Mouse (Mus musculus): ENCODE data around the gene Btbd35f23. TPM values are rescaled to one million over a fixed set of nuclear protein-coding genes. Genes with fewer than 3 reads are reported as not detected.
"Not testable (repeated sequence)": the region's sequence is repeated elsewhere in the genome, so short reads cannot be mapped to it uniquely, and the experiment has no call there.

Btbd35f23 gene
- not detected in 2 replicates for polyA plus RNA-seq (2012; ENCODE audit: insufficient read depth, insufficient read length, missing spikeins)

- H3K4me1 ChIP-seq (ENCODE audit: control insufficient read depth, insufficient read depth, low read length), result not testable (repeated sequence)
Observed at GRCm38 (mm10) chrX:3076575-3076974, at the start of gene Btbd35f23. TSS of gene Btbd35f23 (plus strand) at chrX:3076875.

More at GRCm38 (mm10) chrX:3076575-3076974, at the start of gene Btbd35f23:
- H3K27ac ChIP-seq (ENCODE audit: insufficient read depth, low read depth, low read length); H3K4me3 ChIP-seq (ENCODE audit: insufficient read depth, low read length): not testable (repeated sequence)

Other genes with a start within 250 kb of the Btbd35f23 start
- gene Btbd35f24, start 119.0 kb downstream of the Btbd35f23 start, polyA plus RNA-seq (2012; ENCODE audit: insufficient read depth, insufficient read length, missing spikeins), result not detected in 2 replicates

All from bone marrow macrophage, adult 2 months (primary cell).